Mouse (Mus musculus): ENCODE measurements at regions not wholly inside any gene's neighbourhood (a gene's known extent, or its start where the extent isn't known, plus 50 kb on each side); places are given as distances from the start of the nearest gene placed in this dataset.
A peak's percentile ranks its signal among the peaks of the same experiment; 100 is the strongest.
"Not testable (repeated sequence)": the region's sequence is repeated elsewhere in the genome, so short reads cannot be mapped to it uniquely, and the experiment has no call there.

GRCm38 (mm10) chr14:76948481-76948880 is 88.1 kb upstream of the Ccdc122 start:
- no peaks in the 10 kb centered on the region for H3K27me3 ChIP-seq (replicated peaks; ENCODE audit: control insufficient read depth, insufficient read depth, low read length)
- H3K9ac ChIP-seq (ENCODE audit: low read depth, low read length): no peak overlapping the region
- H3K36me3 ChIP-seq (ENCODE audit: control insufficient read depth, insufficient read depth): no peaks in the 10 kb centered on the region
- no peak for TF ChIP-seq CTCF (IDR thresholded peaks at IDR 0.05; ENCODE audit: low read depth)
- H3K4me1 ChIP-seq (replicated peaks; ENCODE audit: control insufficient read depth, insufficient read depth, low read length): no peaks in the 10 kb centered on the region
- no peak overlapping the region for H3K4me2 ChIP-seq (replicated peaks; ENCODE audit: low read depth)
- no peak overlapping the region for H3K4me3 ChIP-seq (ENCODE audit: low read depth, low read length)
- no peak for ATAC-seq
- H3K9me3 ChIP-seq (ENCODE audit: control insufficient read depth): no peaks in the 10 kb centered on the region
- no peak overlapping the region for H3K27ac ChIP-seq (ENCODE audit: low read depth, low read length)
- WGBS: 53% methylated on average over 6 of the region's 6 CpGs

GRCm38 (mm10) chr14:76947148-76947547 is 89.4 kb upstream of the Ccdc122 start:
- H3K36me3 ChIP-seq (ENCODE audit: control insufficient read depth, insufficient read depth): no peaks in the 10 kb centered on the region
- H3K9ac ChIP-seq (ENCODE audit: low read depth, low read length): no peak overlapping the region
- H3K27me3 ChIP-seq (replicated peaks; ENCODE audit: control insufficient read depth, insufficient read depth, low read length): no peaks in the 10 kb centered on the region
- no peak overlapping the region for H3K4me3 ChIP-seq (ENCODE audit: low read depth, low read length)
- H3K4me1 ChIP-seq (replicated peaks; ENCODE audit: control insufficient read depth, insufficient read depth, low read length): no peaks in the 10 kb centered on the region
- H3K9me3 ChIP-seq (ENCODE audit: control insufficient read depth): no peaks in the 10 kb centered on the region
- no peak for TF ChIP-seq CTCF (IDR thresholded peaks at IDR 0.05; ENCODE audit: low read depth)
- ATAC-seq: peak; percentile 73
- H3K27ac ChIP-seq (ENCODE audit: low read depth, low read length): no peak overlapping the region
- H3K4me2 ChIP-seq (replicated peaks; ENCODE audit: low read depth): no peak overlapping the region
- WGBS: 31% methylated on average over 3 of the region's 3 CpGs

GRCm38 (mm10) chr14:76945626-76946025 is 90.9 kb upstream of the Ccdc122 start:
- no peaks in the 10 kb centered on the region for H3K27me3 ChIP-seq (replicated peaks; ENCODE audit: control insufficient read depth, insufficient read depth, low read length)
- TF ChIP-seq CTCF (IDR thresholded peaks at IDR 0.05; ENCODE audit: low read depth): no peak
- H3K9me3 ChIP-seq (ENCODE audit: control insufficient read depth): no peaks in the 10 kb centered on the region
- 70% methylated on average over 6 of the region's 6 CpGs for WGBS
- no peak overlapping the region for H3K4me3 ChIP-seq (ENCODE audit: low read depth, low read length)
- no peaks in the 10 kb centered on the region for H3K36me3 ChIP-seq (ENCODE audit: control insufficient read depth, insufficient read depth)
- ATAC-seq: no peak
- no peaks in the 10 kb centered on the region for H3K4me1 ChIP-seq (replicated peaks; ENCODE audit: control insufficient read depth, insufficient read depth, low read length)
- H3K4me2 ChIP-seq (replicated peaks; ENCODE audit: low read depth): no peak overlapping the region
- H3K27ac ChIP-seq (ENCODE audit: low read depth, low read length): no peak overlapping the region
- no peak overlapping the region for H3K9ac ChIP-seq (ENCODE audit: low read depth, low read length)

GRCm38 (mm10) chr14:76941474-76942212 is 94.9 kb upstream of the Ccdc122 start:
- no peaks in the 10 kb centered on the region for H3K9me3 ChIP-seq (ENCODE audit: control insufficient read depth)
- no peak overlapping the region for H3K9ac ChIP-seq (ENCODE audit: low read depth, low read length)
- H3K4me3 ChIP-seq (ENCODE audit: low read depth, low read length): no peak overlapping the region
- H3K36me3 ChIP-seq (ENCODE audit: control insufficient read depth, insufficient read depth): no peaks in the 10 kb centered on the region
- no peak for TF ChIP-seq CTCF (IDR thresholded peaks at IDR 0.05; ENCODE audit: low read depth)
- peak; percentile 38; the same call in 1 of the 2 replicates for ATAC-seq
- no peaks in the 10 kb centered on the region for H3K27me3 ChIP-seq (replicated peaks; ENCODE audit: control insufficient read depth, insufficient read depth, low read length)
- H3K4me1 ChIP-seq (replicated peaks; ENCODE audit: control insufficient read depth, insufficient read depth, low read length): no peaks in the 10 kb centered on the region
- H3K27ac ChIP-seq (ENCODE audit: low read depth, low read length): no peak overlapping the region
- no peak overlapping the region for H3K4me2 ChIP-seq (replicated peaks; ENCODE audit: low read depth)
- WGBS: 78% methylated on average over 10 of the region's 10 CpGs

GRCm38 (mm10) chr14:76940507-76940906 is 96.1 kb upstream of the Ccdc122 start:
- H3K27ac ChIP-seq (ENCODE audit: low read depth, low read length): no peak overlapping the region
- no peaks in the 10 kb centered on the region for H3K27me3 ChIP-seq (replicated peaks; ENCODE audit: control insufficient read depth, insufficient read depth, low read length)
- H3K9ac ChIP-seq (ENCODE audit: low read depth, low read length): no peak overlapping the region
- H3K4me3 ChIP-seq (ENCODE audit: low read depth, low read length): no peak overlapping the region
- no peaks in the 10 kb centered on the region for H3K9me3 ChIP-seq (ENCODE audit: control insufficient read depth)
- H3K4me2 ChIP-seq (replicated peaks; ENCODE audit: low read depth): no peak overlapping the region
- no peaks in the 10 kb centered on the region for H3K36me3 ChIP-seq (ENCODE audit: control insufficient read depth, insufficient read depth)
- no peaks in the 10 kb centered on the region for H3K4me1 ChIP-seq (replicated peaks; ENCODE audit: control insufficient read depth, insufficient read depth, low read length)
- no peak for ATAC-seq
- no peak for TF ChIP-seq CTCF (IDR thresholded peaks at IDR 0.05; ENCODE audit: low read depth)
- 87% methylated on average over 4 of the region's 4 CpGs for WGBS

GRCm38 (mm10) chr14:76936671-76937070 is 99.9 kb upstream of the Ccdc122 start:
- no peaks in the 10 kb centered on the region for H3K9me3 ChIP-seq (ENCODE audit: control insufficient read depth)
- H3K9ac ChIP-seq (ENCODE audit: low read depth, low read length): no peak overlapping the region
- H3K27me3 ChIP-seq (replicated peaks; ENCODE audit: control insufficient read depth, insufficient read depth, low read length): no peaks in the 10 kb centered on the region
- no peaks in the 10 kb centered on the region for H3K36me3 ChIP-seq (ENCODE audit: control insufficient read depth, insufficient read depth)
- H3K4me1 ChIP-seq (replicated peaks; ENCODE audit: control insufficient read depth, insufficient read depth, low read length): no peaks in the 10 kb centered on the region
- WGBS: 87% methylated on average over 1 of the region's 1 CpGs
- H3K4me3 ChIP-seq (ENCODE audit: low read depth, low read length): no peak overlapping the region
- ATAC-seq: no peak
- no peak overlapping the region for H3K27ac ChIP-seq (ENCODE audit: low read depth, low read length)
- TF ChIP-seq CTCF (IDR thresholded peaks at IDR 0.05; ENCODE audit: low read depth): no peak
- no peak overlapping the region for H3K4me2 ChIP-seq (replicated peaks; ENCODE audit: low read depth)

GRCm38 (mm10) chr14:76936051-76936450 is 100.5 kb upstream of the Ccdc122 start:
- 55% methylated on average over 4 of the region's 4 CpGs for whole genome bisulfite sequencing
- H3K27me3 ChIP-seq (replicated peaks; ENCODE audit: control insufficient read depth, insufficient read depth, low read length); H3K4me2 ChIP-seq (replicated peaks; ENCODE audit: low read depth): not testable (repeated sequence)

More at GRCm38 (mm10) chr14:76936051-76936450, 100.5 kb upstream of the Ccdc122 start:
- H3K36me3 ChIP-seq (ENCODE audit: control insufficient read depth, insufficient read depth); ATAC-seq; H3K4me3 ChIP-seq (ENCODE audit: low read depth, low read length); H3K4me1 ChIP-seq (replicated peaks; ENCODE audit: control insufficient read depth, insufficient read depth, low read length); H3K27ac ChIP-seq (ENCODE audit: low read depth, low read length); H3K9ac ChIP-seq (ENCODE audit: low read depth, low read length); H3K9me3 ChIP-seq (ENCODE audit: control insufficient read depth): not testable (repeated sequence)

Data from intestine, postnatal 0 days (tissue).